Mouse (Mus musculus): ENCODE measurements around the gene Tmem179b. TPM values are rescaled to one million over a fixed set of nuclear protein-coding genes. Genes with fewer than 3 reads are reported as not detected.

Tmem179b gene
- polyA plus RNA-seq (2014; fragmentation: Nextera tagmentation; extraction: Ambion mirVana), result 80.4 and 91.0 TPM in 2 replicates

- ATAC-seq (ENCODE audit: low FRiP score, low TSS enrichment), result peak; percentile 93
- WGBS, result under 1% methylated on average over 68 of the region's 68 CpGs
- peaks cover 25% of the 10 kb centered on the region for H3K4me1 ChIP-seq (ENCODE audit: control insufficient read depth, insufficient read depth, low read length)
- peak within 1 kb of the TSS; percentile 97 for H3K27ac ChIP-seq (ENCODE audit: low read depth, low read length)
- peaks cover 33% of the 10 kb centered on the region for H3K36me3 ChIP-seq (ENCODE audit: control insufficient read depth, insufficient read depth, low read length)
- peak within 1 kb of the TSS; percentile 98 for H3K4me2 ChIP-seq (replicated peaks; ENCODE audit: low read depth, low read length)
- peak within 1 kb of the TSS; percentile 70 for H3K4me3 ChIP-seq (ENCODE audit: low read length)
- no peaks in the 10 kb centered on the region for H3K9me3 ChIP-seq (ENCODE audit: control insufficient read depth, low read length)
- H3K9ac ChIP-seq (ENCODE audit: low read depth, low read length), result peak within 1 kb of the TSS; percentile 96
- H3K27me3 ChIP-seq (ENCODE audit: control insufficient read depth, insufficient read depth, low read length), result no peaks in the 10 kb centered on the region
Observed at GRCm38 (mm10) chr19:8774086-8774835, at the start of gene Tmem179b. Gene Tmem179b, minus strand, starts transcription at chr19:8774467.

- Histone ChIP-seq H3K27ac (ENCODE audit: low read depth, low read length) (no peak overlapping the region), H3K9ac (ENCODE audit: low read depth, low read length) (peak overlapping the region; percentile 19; the same call in 1 of the 2 replicates), H3K4me2 (replicated peaks; ENCODE audit: low read depth, low read length) (peak overlapping the region; percentile 76), H3K4me1 (ENCODE audit: control insufficient read depth, insufficient read depth, low read length) (peaks cover 19% of the 10 kb centered on the region), H3K4me3 (ENCODE audit: low read length) (peak overlapping the region; percentile 100), H3K27me3 (ENCODE audit: control insufficient read depth, insufficient read depth, low read length) (no peaks in the 10 kb centered on the region), H3K9me3 (ENCODE audit: control insufficient read depth, low read length) (no peaks in the 10 kb centered on the region), H3K36me3 (ENCODE audit: control insufficient read depth, insufficient read depth, low read length) (peaks cover 51% of the 10 kb centered on the region)
- 78% methylated on average over 8 of the region's 8 CpGs for WGBS
- no peak for ATAC-seq (ENCODE audit: low FRiP score, low TSS enrichment)
Observed at GRCm38 (mm10) chr19:8822696-8823095, 48.4 kb upstream of the Tmem179b start.

DNA sequence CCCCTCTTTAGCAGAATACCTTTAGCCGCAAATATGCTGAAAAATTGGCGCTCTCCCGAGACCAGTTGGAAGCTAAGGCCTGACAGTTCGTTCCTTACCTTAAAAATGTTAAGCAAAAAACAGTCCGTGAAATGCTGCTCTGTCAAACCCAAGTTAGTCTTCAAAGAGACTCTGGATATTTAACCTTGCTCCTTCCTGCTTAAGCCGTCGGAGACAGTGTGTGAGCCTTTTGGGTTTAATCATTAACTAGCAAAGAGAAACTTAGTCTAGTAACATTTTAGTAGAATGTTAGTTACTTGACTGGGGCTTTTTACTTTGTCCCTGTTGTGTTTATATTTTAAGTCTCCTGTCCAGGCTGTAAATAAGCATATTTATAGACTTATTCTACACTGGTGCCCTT is 46.9 kb upstream of the Tmem179b start:
- peaks cover 45% of the 10 kb centered on the region for H3K36me3 ChIP-seq (ENCODE audit: control insufficient read depth, insufficient read depth, low read length)
- H3K9me3 ChIP-seq (ENCODE audit: control insufficient read depth, low read length), result no peaks in the 10 kb centered on the region
- H3K4me3 ChIP-seq (ENCODE audit: low read length), result peak overlapping the region; percentile 100
- peak overlapping the region; percentile 99 for H3K9ac ChIP-seq (ENCODE audit: low read depth, low read length)
- peaks cover 32% of the 10 kb centered on the region for H3K4me1 ChIP-seq (ENCODE audit: control insufficient read depth, insufficient read depth, low read length)
- peak overlapping the region; percentile 100; the same call in 1 of the 2 replicates for H3K27ac ChIP-seq (ENCODE audit: low read depth, low read length)
- peak overlapping the region; percentile 76 for H3K4me2 ChIP-seq (replicated peaks; ENCODE audit: low read depth, low read length)
- H3K27me3 ChIP-seq (ENCODE audit: control insufficient read depth, insufficient read depth, low read length), result no peaks in the 10 kb centered on the region
- WGBS, result 0% methylated on average over 7 of the region's 7 CpGs
- no peak for ATAC-seq (ENCODE audit: low FRiP score, low TSS enrichment)

GRCm38 (mm10) chr19:8820424-8820956 is 46.2 kb upstream of the Tmem179b start:
- Histone ChIP-seq H3K27ac (ENCODE audit: low read depth, low read length) (peak overlapping the region; percentile 100), H3K9me3 (ENCODE audit: control insufficient read depth, low read length) (no peaks in the 10 kb centered on the region), H3K27me3 (ENCODE audit: control insufficient read depth, insufficient read depth, low read length) (no peaks in the 10 kb centered on the region), H3K4me3 (ENCODE audit: low read length) (peak overlapping the region; percentile 100), H3K4me1 (ENCODE audit: control insufficient read depth, insufficient read depth, low read length) (peaks cover 32% of the 10 kb centered on the region), H3K9ac (ENCODE audit: low read depth, low read length) (peak overlapping the region; percentile 99), H3K36me3 (ENCODE audit: control insufficient read depth, insufficient read depth, low read length) (peaks cover 44% of the 10 kb centered on the region), H3K4me2 (replicated peaks; ENCODE audit: low read depth, low read length) (peak overlapping the region; percentile 76)
- under 1% methylated on average over 48 of the region's 48 CpGs for WGBS
- ATAC-seq (ENCODE audit: low FRiP score, low TSS enrichment), result peak; percentile 21

GRCm38 (mm10) chr19:8819596-8820423 is 45.5 kb upstream of the Tmem179b start, which contains the start of gene Hnrnpul2:
Gene Hnrnpul2, plus strand, starts transcription at chr19:8820010.
- peak within 1 kb of the TSS; percentile 85 for H3K4me2 ChIP-seq (replicated peaks; ENCODE audit: low read depth, low read length)
- peak within 1 kb of the TSS; percentile 100 for H3K4me3 ChIP-seq (ENCODE audit: low read length)
- peak within 1 kb of the TSS; percentile 99 for H3K9ac ChIP-seq (ENCODE audit: low read depth, low read length)
- under 1% methylated on average over 82 of the region's 83 CpGs for WGBS
- H3K9me3 ChIP-seq (ENCODE audit: control insufficient read depth, low read length), result no peaks in the 10 kb centered on the region
- peaks cover 32% of the 10 kb centered on the region for H3K4me1 ChIP-seq (ENCODE audit: control insufficient read depth, insufficient read depth, low read length)
- H3K36me3 ChIP-seq (ENCODE audit: control insufficient read depth, insufficient read depth, low read length), result peaks cover 44% of the 10 kb centered on the region
- peak; percentile 95 for ATAC-seq (ENCODE audit: low FRiP score, low TSS enrichment)
- H3K27me3 ChIP-seq (ENCODE audit: control insufficient read depth, insufficient read depth, low read length), result no peaks in the 10 kb centered on the region
- peak within 1 kb of the TSS; percentile 100 for H3K27ac ChIP-seq (ENCODE audit: low read depth, low read length)

GRCm38 (mm10) chr19:8818801-8819595 is 44.7 kb upstream of the Tmem179b start, which contains the start of gene Ttc9c:
Gene Ttc9c, minus strand, starts transcription at chr19:8819333.
- ATAC-seq (ENCODE audit: low FRiP score, low TSS enrichment), result peak; percentile 94
- under 1% methylated on average over 33 of the region's 33 CpGs for WGBS
- peak within 1 kb of the TSS; percentile 100 for H3K4me3 ChIP-seq (ENCODE audit: low read length)
- no peaks in the 10 kb centered on the region for H3K27me3 ChIP-seq (ENCODE audit: control insufficient read depth, insufficient read depth, low read length)
- H3K4me1 ChIP-seq (ENCODE audit: control insufficient read depth, insufficient read depth, low read length), result peaks cover 32% of the 10 kb centered on the region
- H3K4me2 ChIP-seq (replicated peaks; ENCODE audit: low read depth, low read length), result peak within 1 kb of the TSS; percentile 85
- H3K27ac ChIP-seq (ENCODE audit: low read depth, low read length), result peak within 1 kb of the TSS; percentile 100
- peaks cover 43% of the 10 kb centered on the region for H3K36me3 ChIP-seq (ENCODE audit: control insufficient read depth, insufficient read depth, low read length)
- H3K9me3 ChIP-seq (ENCODE audit: control insufficient read depth, low read length), result no peaks in the 10 kb centered on the region
- peak within 1 kb of the TSS; percentile 99 for H3K9ac ChIP-seq (ENCODE audit: low read depth, low read length)

DNA sequence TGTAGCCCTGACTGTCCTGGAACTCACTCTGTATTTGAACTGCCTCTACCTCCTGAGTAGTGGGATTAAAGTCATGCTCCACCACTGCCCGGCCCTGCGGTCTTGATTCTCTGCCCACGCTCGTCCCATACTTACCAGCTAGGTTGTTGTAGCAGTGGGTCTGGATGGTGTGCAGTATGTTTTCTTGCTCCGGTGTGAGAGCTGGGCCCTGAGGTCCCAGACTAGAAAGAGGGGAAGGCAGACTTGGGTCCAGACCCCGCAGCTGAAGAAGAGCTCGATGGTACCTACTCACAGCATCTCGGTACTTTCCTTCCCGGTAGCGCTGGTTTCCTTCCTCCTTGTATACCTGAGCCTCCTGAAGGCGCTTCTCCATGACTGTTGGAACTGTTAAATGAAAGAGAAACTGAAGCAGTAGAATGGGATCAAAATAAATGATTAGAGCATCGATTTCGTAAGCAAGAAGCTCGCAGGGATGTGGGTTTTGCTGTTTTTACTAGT is 44.1 kb upstream of the Tmem179b start:
- ATAC-seq (ENCODE audit: low FRiP score, low TSS enrichment), result no peak
- Histone ChIP-seq H3K27ac (ENCODE audit: low read depth, low read length) (peak overlapping the region; percentile 96), H3K36me3 (ENCODE audit: control insufficient read depth, insufficient read depth, low read length) (peaks cover 42% of the 10 kb centered on the region), H3K27me3 (ENCODE audit: control insufficient read depth, insufficient read depth, low read length) (no peaks in the 10 kb centered on the region), H3K4me2 (replicated peaks; ENCODE audit: low read depth, low read length) (peak overlapping the region; percentile 85), H3K4me1 (ENCODE audit: control insufficient read depth, insufficient read depth, low read length) (peaks cover 32% of the 10 kb centered on the region), H3K4me3 (ENCODE audit: low read length) (peak overlapping the region; percentile 100), H3K9ac (ENCODE audit: low read depth, low read length) (peak overlapping the region; percentile 73), H3K9me3 (ENCODE audit: control insufficient read depth, low read length) (no peaks in the 10 kb centered on the region)
- WGBS, result 21% methylated on average over 14 of the region's 14 CpGs

DNA sequence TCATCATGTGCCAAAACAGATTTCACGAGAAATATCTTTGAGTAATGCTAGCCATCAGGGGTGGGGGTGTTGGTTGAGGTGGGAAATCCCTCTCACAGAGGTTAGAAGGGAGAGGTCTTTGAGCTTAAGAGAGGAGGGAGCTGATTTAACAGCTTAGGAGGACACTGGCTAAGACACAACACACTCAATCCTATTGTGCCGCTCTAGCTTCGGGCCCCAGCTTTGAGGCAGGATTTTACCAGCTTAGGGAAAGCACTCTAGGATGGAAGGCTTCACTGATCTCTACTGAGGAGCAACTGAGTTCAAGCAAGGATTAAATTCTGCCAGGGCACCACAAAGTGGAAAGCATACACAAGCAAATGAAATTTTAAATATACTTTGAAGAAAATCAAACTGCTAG is 42.7 kb upstream of the Tmem179b start:
- 83% methylated on average over 3 of the region's 3 CpGs for whole genome bisulfite sequencing
- Histone ChIP-seq H3K9ac (ENCODE audit: low read depth, low read length) (peak overlapping the region; percentile 7), H3K4me3 (ENCODE audit: low read length) (peak overlapping the region; percentile 1; the same call in 1 of the 2 replicates), H3K27me3 (ENCODE audit: control insufficient read depth, insufficient read depth, low read length) (no peaks in the 10 kb centered on the region), H3K4me2 (replicated peaks; ENCODE audit: low read depth, low read length) (peak overlapping the region; percentile 85; the same call in 1 of the 2 replicates), H3K27ac (ENCODE audit: low read depth, low read length) (no peak overlapping the region), H3K9me3 (ENCODE audit: control insufficient read depth, low read length) (no peaks in the 10 kb centered on the region), H3K36me3 (ENCODE audit: control insufficient read depth, insufficient read depth, low read length) (peaks cover 45% of the 10 kb centered on the region), H3K4me1 (ENCODE audit: control insufficient read depth, insufficient read depth, low read length) (peaks cover 20% of the 10 kb centered on the region)
- no peak for ATAC-seq (ENCODE audit: low FRiP score, low TSS enrichment)
